Mouse (Mus musculus) heart, embryonic 10.5 days (tissue): ENCODE measurements at regions not wholly inside any gene's neighbourhood (a gene's known extent, or its start where the extent isn't known, plus 50 kb on each side); places are given as distances from the start of the nearest gene placed in this dataset.

Experiments used
- DNase-seq: peaks from one replicate; pipeline ENCODE4 v3.0.0-alpha.2; 2017; ENCODE audit warnings: low spot score
- H3K27ac ChIP-seq: fragments of 300-500 bp; sonication (generic); 2 replicates; pipeline ENCODE4 v1.5.1; 2016; ENCODE audit warnings: mild to moderate bottlenecking
- H3K27me3 ChIP-seq: fragments of 300-500 bp; sonication (generic); 2 replicates; pipeline ENCODE4 v1.6.1; 2016; ENCODE audit warnings: mild to moderate bottlenecking; ENCODE audit not compliant: poor library complexity, insufficient read depth, severe bottlenecking
- H3K36me3 ChIP-seq: fragments of 300-500 bp; sonication (generic); 2 replicates; pipeline ENCODE4 v1.6.1; 2016; ENCODE audit warnings: mild to moderate bottlenecking, moderate library complexity
- H3K4me1 ChIP-seq: fragments of 300-500 bp; sonication (generic); 2 replicates; pipeline ENCODE4 v1.6.1; 2016; ENCODE audit warnings: mild to moderate bottlenecking
- H3K4me3 ChIP-seq: fragments of 300-500 bp; sonication (generic); 2 replicates; pipeline ENCODE4 v1.5.1; 2016; ENCODE audit warnings: mild to moderate bottlenecking, moderate library complexity
- H3K9me3 ChIP-seq: fragments of 300-500 bp; sonication (generic); 2 replicates; pipeline ENCODE4 v1.6.1; 2016; ENCODE audit warnings: mild to moderate bottlenecking, moderate library complexity
- WGBS: fragments of 180-500 bp; shearing (Covaris S2); methylation state at CpG from one replicate; pipeline ENCODE4 v1.1.7; 2016; 5-methylcytosine and 5-hydroxymethylcytosine counted together

- DNase-seq: no peak
- no peaks in the 10 kb centered on the region for H3K36me3 ChIP-seq
- no peaks in the 10 kb centered on the region for H3K27me3 ChIP-seq
- WGBS: 65% methylated on average over 2 of the region's 2 CpGs
- H3K4me3 ChIP-seq: no peak overlapping the region
- no peaks in the 10 kb centered on the region for H3K9me3 ChIP-seq
- no peak overlapping the region for H3K27ac ChIP-seq
- no peaks in the 10 kb centered on the region for H3K4me1 ChIP-seq
Measured at GRCm38 (mm10) chr12:74657036-74657648, 340.9 kb upstream of the Gm11042 start.

DNA sequence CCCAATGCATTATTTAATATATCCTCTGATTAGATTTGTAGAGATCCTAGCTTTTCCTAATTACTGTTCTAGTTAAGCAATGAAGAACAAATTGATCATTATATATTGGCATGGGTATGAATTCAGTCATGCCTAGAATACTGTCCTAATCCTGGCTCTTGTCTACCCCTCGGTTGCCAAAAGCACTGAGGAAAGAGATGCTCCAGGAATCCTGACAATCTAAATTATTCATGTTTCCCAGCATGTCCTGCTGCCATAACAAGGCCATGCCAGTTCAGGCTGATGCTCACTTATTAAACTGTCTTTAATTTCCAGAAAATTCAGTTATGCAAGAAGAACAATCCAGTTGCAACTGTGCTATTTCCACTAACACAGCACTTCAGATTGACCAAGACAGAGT lies 335.1 kb upstream of the Gm11042 start:
- no peaks in the 10 kb centered on the region for H3K27me3 ChIP-seq
- no peak overlapping the region for H3K4me3 ChIP-seq
- no peak overlapping the region for H3K27ac ChIP-seq
- no peak for DNase-seq
- H3K4me1 ChIP-seq: no peaks in the 10 kb centered on the region
- H3K9me3 ChIP-seq: no peaks in the 10 kb centered on the region
- 66% methylated on average over 1 of the region's 1 CpGs for WGBS
- H3K36me3 ChIP-seq: no peaks in the 10 kb centered on the region

- no peaks in the 10 kb centered on the region for H3K27me3 ChIP-seq
- no peak overlapping the region for H3K27ac ChIP-seq
- no peak overlapping the region for H3K4me3 ChIP-seq
- whole genome bisulfite sequencing: 72% methylated on average over 2 of the region's 2 CpGs
- no peaks in the 10 kb centered on the region for H3K9me3 ChIP-seq
- no peaks in the 10 kb centered on the region for H3K36me3 ChIP-seq
- DNase-seq: no peak
- H3K4me1 ChIP-seq: no peaks in the 10 kb centered on the region
Measured at GRCm38 (mm10) chr12:74632827-74633226, 316.6 kb upstream of the Gm11042 start.

- H3K4me3 ChIP-seq: no peak overlapping the region
- DNase-seq: no peak
- WGBS: 61% methylated on average over 2 of the region's 2 CpGs
- no peaks in the 10 kb centered on the region for H3K9me3 ChIP-seq
- H3K27me3 ChIP-seq: no peaks in the 10 kb centered on the region
- no peak overlapping the region for H3K27ac ChIP-seq
- no peaks in the 10 kb centered on the region for H3K4me1 ChIP-seq
- H3K36me3 ChIP-seq: no peaks in the 10 kb centered on the region
Measured at GRCm38 (mm10) chr12:74595208-74595607, 279.0 kb upstream of the Gm11042 start.

DNA sequence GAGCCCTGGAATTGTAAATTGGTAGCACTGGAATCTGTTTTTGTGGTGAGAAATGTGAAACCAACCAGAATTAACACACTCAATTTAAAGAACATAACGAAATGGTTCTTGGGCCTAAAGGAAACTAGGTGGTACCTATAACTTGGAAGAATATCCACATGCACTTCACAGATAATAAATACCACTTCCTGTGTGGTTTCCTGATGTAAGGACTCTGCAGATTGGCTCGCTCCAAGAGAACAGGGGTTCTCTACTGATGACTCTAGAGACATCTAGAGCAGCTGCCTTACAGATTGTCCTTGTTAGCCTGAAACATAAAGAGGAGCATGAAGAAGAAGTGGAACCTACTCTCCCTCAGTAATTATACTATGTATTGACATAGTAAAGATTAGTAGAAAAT lies 238.4 kb upstream of the Gm11042 start:
- H3K4me3 ChIP-seq: no peak overlapping the region
- no peaks in the 10 kb centered on the region for H3K9me3 ChIP-seq
- no peaks in the 10 kb centered on the region for H3K4me1 ChIP-seq
- H3K36me3 ChIP-seq: no peaks in the 10 kb centered on the region
- WGBS: 73% methylated on average over 2 of the region's 2 CpGs
- DNase-seq: no peak
- no peaks in the 10 kb centered on the region for H3K27me3 ChIP-seq
- no peak overlapping the region for H3K27ac ChIP-seq

DNA sequence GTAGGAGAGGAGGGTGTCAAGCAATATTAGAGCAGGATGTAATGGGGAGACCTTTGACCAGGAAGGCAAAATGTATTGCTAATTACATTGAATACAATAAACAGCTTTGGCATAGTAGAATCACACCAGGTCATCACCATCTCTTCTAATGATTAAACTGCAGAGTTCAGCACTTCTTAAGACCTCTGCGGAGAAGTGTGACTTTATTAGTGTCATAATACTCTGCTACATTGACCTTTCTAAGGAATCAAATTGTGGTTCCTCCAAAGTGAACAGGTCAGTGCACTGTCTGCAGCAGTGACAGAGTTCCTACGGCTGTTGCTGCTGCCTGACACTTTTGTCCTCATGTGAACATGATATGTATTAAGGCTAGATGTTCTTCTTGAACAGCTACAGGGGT lies 228.0 kb upstream of the Gm11042 start:
- H3K4me3 ChIP-seq: no peak overlapping the region
- DNase-seq: no peak
- no peak overlapping the region for H3K27ac ChIP-seq
- H3K27me3 ChIP-seq: no peaks in the 10 kb centered on the region
- no peaks in the 10 kb centered on the region for H3K9me3 ChIP-seq
- no peaks in the 10 kb centered on the region for H3K36me3 ChIP-seq
- no peaks in the 10 kb centered on the region for H3K4me1 ChIP-seq
- WGBS: 84% methylated on average over 2 of the region's 2 CpGs

GRCm38 (mm10) chr12:74534882-74535281 lies 218.7 kb upstream of the Gm11042 start:
- 83% methylated on average over 2 of the region's 2 CpGs for WGBS

GRCm38 (mm10) chr12:74528983-74529566 lies 212.9 kb upstream of the Gm11042 start:
- 82% methylated on average over 5 of the region's 5 CpGs for WGBS
- Histone ChIP-seq H3K9me3 (no peaks in the 10 kb centered on the region), H3K27ac (no peak overlapping the region), H3K27me3 (no peaks in the 10 kb centered on the region), H3K4me1 (no peaks in the 10 kb centered on the region), H3K4me3 (no peak overlapping the region), H3K36me3 (no peaks in the 10 kb centered on the region)
- DNase-seq: no peak

More at GRCm38 (mm10) chr12:74534882-74535281, 218.7 kb upstream of the Gm11042 start:
- Histone ChIP-seq H3K36me3 (no peaks in the 10 kb centered on the region), H3K27me3 (no peaks in the 10 kb centered on the region), H3K9me3 (no peaks in the 10 kb centered on the region), H3K4me3 (no peak overlapping the region), H3K27ac (no peak overlapping the region), H3K4me1 (no peaks in the 10 kb centered on the region)
- no peak for DNase-seq

GRCm38 (mm10) chr12:74527190-74527621 lies 211.0 kb upstream of the Gm11042 start:
- DNase-seq: no peak
- H3K27ac ChIP-seq: no peak overlapping the region
- H3K4me3 ChIP-seq: no peak overlapping the region
- no peaks in the 10 kb centered on the region for H3K4me1 ChIP-seq
- WGBS: 54% methylated on average over 2 of the region's 2 CpGs
- no peaks in the 10 kb centered on the region for H3K36me3 ChIP-seq
- no peaks in the 10 kb centered on the region for H3K9me3 ChIP-seq
- no peaks in the 10 kb centered on the region for H3K27me3 ChIP-seq

GRCm38 (mm10) chr12:74523988-74524387 lies 207.8 kb upstream of the Gm11042 start:
- Histone ChIP-seq H3K4me1 (no peaks in the 10 kb centered on the region), H3K27me3 (no peaks in the 10 kb centered on the region), H3K27ac (no peak overlapping the region), H3K36me3 (no peaks in the 10 kb centered on the region), H3K9me3 (no peaks in the 10 kb centered on the region), H3K4me3 (no peak overlapping the region)
- no peak for DNase-seq

- Histone ChIP-seq H3K36me3 (no peaks in the 10 kb centered on the region), H3K4me1 (no peaks in the 10 kb centered on the region), H3K4me3 (no peak overlapping the region), H3K9me3 (no peaks in the 10 kb centered on the region), H3K27ac (no peak overlapping the region), H3K27me3 (no peaks in the 10 kb centered on the region)
- 88% methylated on average over 6 of the region's 6 CpGs for WGBS
- DNase-seq: no peak
Measured at GRCm38 (mm10) chr12:74518032-74518431, 201.8 kb upstream of the Gm11042 start.

DNA sequence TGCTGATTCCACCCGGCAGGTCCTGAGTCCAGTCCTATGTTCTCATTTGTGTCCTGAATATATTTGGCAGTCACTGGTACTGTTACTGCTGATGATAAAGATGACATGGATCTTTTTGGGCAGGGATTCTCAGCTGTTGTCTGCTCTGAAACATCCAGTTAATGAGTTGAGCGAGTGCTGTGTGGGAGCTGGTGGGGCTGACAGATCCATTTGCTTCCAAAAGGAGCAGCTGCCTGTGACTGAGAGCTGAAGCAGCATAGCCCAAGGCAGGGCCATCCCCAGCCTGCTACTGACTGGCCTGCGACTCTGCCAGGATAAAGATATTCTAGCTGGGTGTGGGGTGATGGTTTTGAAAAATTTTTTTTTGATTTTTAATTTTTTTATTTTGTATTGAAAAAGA lies 200.3 kb upstream of the Gm11042 start:
- Histone ChIP-seq H3K4me3 (no peak overlapping the region), H3K27ac (no peak overlapping the region), H3K9me3 (no peaks in the 10 kb centered on the region), H3K36me3 (no peaks in the 10 kb centered on the region), H3K27me3 (no peaks in the 10 kb centered on the region), H3K4me1 (no peaks in the 10 kb centered on the region)
- no peak for DNase-seq
- WGBS: 51% methylated on average over 3 of the region's 3 CpGs

DNA sequence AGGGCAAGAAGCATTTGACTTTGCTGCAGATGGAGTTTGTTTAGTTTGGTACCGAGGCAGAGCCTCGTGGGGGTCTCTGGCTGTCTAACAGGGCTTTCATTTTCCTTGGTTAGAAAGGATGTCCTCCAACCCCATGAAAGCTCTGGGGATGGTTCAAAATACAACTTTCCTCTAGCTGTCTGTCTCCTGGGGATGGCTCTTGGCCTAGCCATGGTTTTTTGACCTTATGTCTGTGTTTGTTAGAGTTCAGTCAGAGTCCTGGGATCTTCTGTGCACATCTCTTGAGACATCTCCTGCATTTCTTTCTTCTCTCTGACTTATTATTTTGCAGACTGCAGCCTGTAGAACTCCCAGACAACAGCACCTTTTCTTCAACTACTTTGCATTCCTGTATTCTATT lies 186.6 kb upstream of the Gm11042 start:
- H3K4me3 ChIP-seq: no peak overlapping the region
- no peaks in the 10 kb centered on the region for H3K4me1 ChIP-seq
- WGBS: 74% methylated on average over 2 of the region's 2 CpGs

GRCm38 (mm10) chr12:74477619-74478018 lies 161.4 kb upstream of the Gm11042 start:
- Histone ChIP-seq H3K4me3 (no peak overlapping the region), H3K4me1 (no peaks in the 10 kb centered on the region), H3K9me3 (no peaks in the 10 kb centered on the region), H3K27me3 (no peaks in the 10 kb centered on the region), H3K27ac (no peak overlapping the region), H3K36me3 (no peaks in the 10 kb centered on the region)
- DNase-seq: no peak
- WGBS: 53% methylated on average over 2 of the region's 2 CpGs

More for the DNA sequence above, 186.6 kb upstream of the Gm11042 start:
- no peak for DNase-seq
- Histone ChIP-seq H3K27me3 (no peaks in the 10 kb centered on the region), H3K27ac (no peak overlapping the region), H3K9me3 (no peaks in the 10 kb centered on the region), H3K36me3 (no peaks in the 10 kb centered on the region)
